Mouse (Mus musculus): ENCODE measurements around the gene Gpr142. TPM values are rescaled to one million over a fixed set of nuclear protein-coding genes. Genes with fewer than 3 reads are reported as not detected.

The Gpr142 gene
- polyA plus RNA-seq, 1 experiment from 2014 or later, result 0.36 TPM

- peak overlapping the region; percentile 87 for H3K9ac ChIP-seq (ENCODE audit: low read length)
- H3K27me3 ChIP-seq (ENCODE audit: control insufficient read depth, insufficient read depth, low read length), result no peaks in the 10 kb centered on the region
- peak overlapping the region; percentile 89 for H3K4me2 ChIP-seq (ENCODE audit: low read depth, low read length)
- no peak for ATAC-seq (ENCODE audit: insufficient read depth, low FRiP score)
- H3K36me3 ChIP-seq (ENCODE audit: control insufficient read depth, insufficient read depth, low read length), result no peaks in the 10 kb centered on the region
- H3K9me3 ChIP-seq (replicated peaks; ENCODE audit: control insufficient read depth, low read length), result no peaks in the 10 kb centered on the region
- WGBS, result 27% methylated on average over 7 of the region's 7 CpGs
- peak overlapping the region; percentile 76 for H3K4me3 ChIP-seq (replicated peaks; ENCODE audit: low read length)
- H3K27ac ChIP-seq (ENCODE audit: low read length), result peak overlapping the region; percentile 90; the same call in 1 of the 2 replicates
- peaks cover 4% of the 10 kb centered on the region; the same call in 1 of the 2 replicates for H3K4me1 ChIP-seq (ENCODE audit: control insufficient read depth, insufficient read depth, low read length)
Observed at GRCm38 (mm10) chr11:114853174-114853838, 54.6 kb downstream of the Gpr142 start.

GRCm38 (mm10) chr11:114854581-114854980 is 55.9 kb downstream of the Gpr142 start:
- Histone ChIP-seq H3K27ac (ENCODE audit: low read length) (no peak overlapping the region), H3K4me1 (ENCODE audit: control insufficient read depth, insufficient read depth, low read length) (peaks cover 4% of the 10 kb centered on the region; the same call in 1 of the 2 replicates), H3K36me3 (ENCODE audit: control insufficient read depth, insufficient read depth, low read length) (no peaks in the 10 kb centered on the region), H3K9me3 (replicated peaks; ENCODE audit: control insufficient read depth, low read length) (no peaks in the 10 kb centered on the region), H3K27me3 (ENCODE audit: control insufficient read depth, insufficient read depth, low read length) (no peaks in the 10 kb centered on the region), H3K9ac (ENCODE audit: low read length) (no peak overlapping the region), H3K4me3 (replicated peaks; ENCODE audit: low read length) (no peak overlapping the region), H3K4me2 (ENCODE audit: low read depth, low read length) (no peak overlapping the region)
- no peak for ATAC-seq (ENCODE audit: insufficient read depth, low FRiP score)
- 68% methylated on average over 6 of the region's 6 CpGs for WGBS

- H3K36me3 ChIP-seq (ENCODE audit: control insufficient read depth, insufficient read depth, low read length), result no peaks in the 10 kb centered on the region
- WGBS, result 85% methylated on average over 5 of the region's 5 CpGs
- H3K9me3 ChIP-seq (replicated peaks; ENCODE audit: control insufficient read depth, low read length), result no peaks in the 10 kb centered on the region
- H3K27me3 ChIP-seq (ENCODE audit: control insufficient read depth, insufficient read depth, low read length), result no peaks in the 10 kb centered on the region
- H3K9ac ChIP-seq (ENCODE audit: low read length), result no peak overlapping the region
- H3K4me1 ChIP-seq (ENCODE audit: control insufficient read depth, insufficient read depth, low read length), result no peaks in the 10 kb centered on the region
- no peak for ATAC-seq (ENCODE audit: insufficient read depth, low FRiP score)
- H3K4me3 ChIP-seq (replicated peaks; ENCODE audit: low read length), result no peak overlapping the region
- H3K4me2 ChIP-seq (ENCODE audit: low read depth, low read length), result no peak overlapping the region
- no peak overlapping the region for H3K27ac ChIP-seq (ENCODE audit: low read length)
Observed at GRCm38 (mm10) chr11:114856125-114856524, 57.4 kb downstream of the Gpr142 start.

Other genes with a start within 250 kb of the Gpr142 start
- gene Rpl38, start 130.4 kb upstream of the Gpr142 start, polyA plus RNA-seq (2015; fragmentation: Nextera tagmentation; extraction: Ambion mirVana), result 797 and 998 TPM in 2 replicates
- gene Ttyh2, start 123.5 kb upstream of the Gpr142 start, polyA plus RNA-seq (2015; fragmentation: Nextera tagmentation; extraction: Ambion mirVana), result 15.6 and 17.3 TPM in 2 replicates
- 0.25 and 0.84 TPM in 2 replicates for gene Dnaic2, start 71.5 kb upstream of the Gpr142 start, polyA plus RNA-seq (2015; fragmentation: Nextera tagmentation; extraction: Ambion mirVana)
- gene Kif19a, start 33.5 kb upstream of the Gpr142 start, polyA plus RNA-seq (2015; fragmentation: Nextera tagmentation; extraction: Ambion mirVana), result 0.53 and 0.75 TPM in 2 replicates
- gene Btbd17, start 3.0 kb upstream of the Gpr142 start, polyA plus RNA-seq (2015; fragmentation: Nextera tagmentation; extraction: Ambion mirVana), result 0.65 and 1.3 TPM in 2 replicates
- gene Gprc5c, start 52.2 kb downstream of the Gpr142 start, polyA plus RNA-seq (2015; fragmentation: Nextera tagmentation; extraction: Ambion mirVana), result 23.0 and 23.7 TPM in 2 replicates
- 2.3 and 2.5 TPM in 2 replicates for gene Cd300a, start 91.1 kb downstream of the Gpr142 start, polyA plus RNA-seq (2015; fragmentation: Nextera tagmentation; extraction: Ambion mirVana)
- 0.74 and 1.2 TPM in 2 replicates for gene Cd300lb, start 135.5 kb downstream of the Gpr142 start, polyA plus RNA-seq (2015; fragmentation: Nextera tagmentation; extraction: Ambion mirVana)
- not detected in 2 replicates for gene Cd300c, start 170.2 kb downstream of the Gpr142 start, polyA plus RNA-seq (2015; fragmentation: Nextera tagmentation; extraction: Ambion mirVana)
- gene Cd300ld, start 191.0 kb downstream of the Gpr142 start, polyA plus RNA-seq (2015; fragmentation: Nextera tagmentation; extraction: Ambion mirVana), result 0.46 and 0.67 TPM in 2 replicates
- gene Cd300c2, start 203.0 kb downstream of the Gpr142 start, polyA plus RNA-seq (2015; fragmentation: Nextera tagmentation; extraction: Ambion mirVana), result 2.2 and 3.8 TPM in 2 replicates
- not detected in 2 replicates for gene Cd300ld2, start 217.3 kb downstream of the Gpr142 start, polyA plus RNA-seq (2015; fragmentation: Nextera tagmentation; extraction: Ambion mirVana)
- not detected in 2 replicates for gene Cd300ld4, start 228.1 kb downstream of the Gpr142 start, polyA plus RNA-seq (2015; fragmentation: Nextera tagmentation; extraction: Ambion mirVana)
- not detected in 2 replicates for gene Cd300ld5, start 238.8 kb downstream of the Gpr142 start, polyA plus RNA-seq (2015; fragmentation: Nextera tagmentation; extraction: Ambion mirVana)
- not detected in 2 replicates for gene Cd300ld3, start 249.5 kb downstream of the Gpr142 start, polyA plus RNA-seq (2015; fragmentation: Nextera tagmentation; extraction: Ambion mirVana)

All from stomach, embryonic 16.5 days (tissue).